Mouse (Mus musculus) megakaryocyte, embryonic 14.5 days (primary cell): Measurements from ENCODE around the gene Urgcp. TPM values are rescaled to one million over a fixed set of nuclear protein-coding genes. Genes with fewer than 3 reads are reported as not detected.

Source experiments
- H3K27me3 ChIP-seq: replicated peaks from 2 replicates; pipeline ENCODE3; 2012; ENCODE audit warnings: inconsistent platforms
- H3K36me3 ChIP-seq: replicated peaks from 2 replicates; pipeline ENCODE3; 2012; ENCODE audit warnings: low read length, inconsistent platforms, mixed read lengths
- H3K4me1 ChIP-seq: 2 replicates; pipeline ENCODE4 v1.6.1; 2012; ENCODE audit warnings: inconsistent platforms
- H3K4me3 ChIP-seq: replicated peaks from 2 replicates; pipeline ENCODE3; 2012; ENCODE audit warnings: moderate library complexity, mild to moderate bottlenecking, inconsistent platforms
- H3K9me3 ChIP-seq: 2 replicates; pipeline ENCODE4 v1.6.1; 2012; ENCODE audit warnings: inconsistent platforms
- FLI1 ChIP-seq: IDR thresholded peaks from 2 replicates; pipeline ENCODE4 v1.6.1; 2012; ENCODE audit warnings: low read length, inconsistent platforms, mixed read lengths
- GATA1 ChIP-seq: IDR thresholded peaks from 3 replicates; pipeline ENCODE4 v1.6.1; 2012; ENCODE audit warnings: mixed read lengths, low read length, inconsistent platforms, borderline replicate concordance
- polyA plus RNA-seq: library from polyadenylated mRNA; stranded (reverse); fragments of >175 nt; gene quantifications from 2 replicates; pipeline ENCODE4 v1.2.3, GENCODE M21; 2012; ENCODE audit warnings: low replicate concordance; ENCODE audit not compliant: insufficient read depth

Gene Urgcp
- polyA plus RNA-seq, 1 experiment: 10.2 TPM

GRCm38 (mm10) chr11:5718611-5719354 lies 43.4 kb downstream of the Urgcp start:
- H3K36me3 ChIP-seq: peaks cover 88% of the 10 kb centered on the region
- no peak overlapping the region for H3K4me3 ChIP-seq
- no peaks in the 10 kb centered on the region for H3K27me3 ChIP-seq
- TF ChIP-seq FLI1 (no peak), GATA1 (no peak)
- H3K9me3 ChIP-seq: no peaks in the 10 kb centered on the region
- H3K4me1 ChIP-seq: peaks cover 72% of the 10 kb centered on the region

DNA sequence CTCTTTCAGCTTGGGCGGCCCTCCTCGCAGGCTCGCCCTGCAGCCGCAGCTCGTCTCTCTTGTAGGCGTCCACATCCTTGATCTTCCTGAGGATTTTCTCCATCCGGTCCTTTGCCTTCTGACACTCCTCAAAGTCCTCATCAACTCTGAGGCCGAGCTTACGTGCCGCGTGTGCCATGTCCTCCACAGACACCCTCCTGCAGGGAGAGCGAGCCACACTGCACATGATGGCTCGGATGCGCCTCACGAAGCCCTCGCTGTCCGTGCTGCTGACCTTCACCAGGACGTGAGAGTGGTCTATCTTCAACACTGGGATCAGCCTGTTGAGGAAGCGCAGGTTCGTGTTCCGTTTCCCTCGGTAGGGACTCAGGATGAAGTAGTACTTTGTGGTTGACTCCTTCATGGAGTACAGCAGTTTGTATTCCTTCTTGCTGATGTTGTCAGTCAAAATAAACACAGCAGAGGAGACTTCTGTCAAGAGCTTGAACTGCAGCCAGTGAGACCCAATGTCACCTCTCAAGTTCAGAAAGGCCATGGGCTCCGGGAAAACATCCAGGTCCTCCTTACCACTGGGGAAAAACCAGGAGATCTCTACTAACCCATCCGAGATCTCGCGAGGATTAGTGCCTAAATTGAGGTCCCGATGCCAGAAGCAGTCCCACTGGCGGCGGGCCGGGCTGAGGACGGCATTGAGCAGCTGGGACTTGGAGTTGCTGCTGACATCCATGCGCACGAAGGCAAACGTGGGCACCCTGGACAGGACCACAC lies 45.1 kb downstream of the Urgcp start:
- no peak for TF ChIP-seq FLI1
- TF ChIP-seq GATA1: no peak
- no peaks in the 10 kb centered on the region for H3K27me3 ChIP-seq
- H3K4me3 ChIP-seq: peak overlapping the region; percentile 47
- peaks cover 70% of the 10 kb centered on the region for H3K4me1 ChIP-seq
- H3K9me3 ChIP-seq: no peaks in the 10 kb centered on the region
- H3K36me3 ChIP-seq: peaks cover 80% of the 10 kb centered on the region

DNA sequence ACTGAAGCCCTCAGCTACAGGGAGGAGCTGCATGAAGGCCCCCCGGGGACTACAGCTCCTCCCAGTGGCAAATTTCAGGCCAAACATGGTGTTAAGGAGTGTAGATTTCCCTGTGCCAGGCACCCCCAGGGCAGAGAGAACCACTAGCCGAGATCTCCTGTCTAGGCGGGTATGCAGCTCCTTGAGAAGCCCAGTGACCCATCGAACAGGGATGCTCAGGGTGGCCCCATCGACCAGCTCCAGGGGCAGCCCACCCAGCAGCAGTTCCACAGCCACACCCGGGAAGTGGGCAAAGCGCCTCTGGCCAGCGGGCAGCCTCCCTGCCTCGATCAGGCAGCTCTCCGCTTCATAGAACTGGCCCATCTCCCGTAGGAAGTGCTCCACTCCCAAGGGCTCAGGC lies 45.9 kb downstream of the Urgcp start:
- peaks cover 70% of the 10 kb centered on the region for H3K4me1 ChIP-seq
- TF ChIP-seq GATA1 (no peak), FLI1 (no peak)
- peaks cover 75% of the 10 kb centered on the region for H3K36me3 ChIP-seq
- no peak overlapping the region for H3K4me3 ChIP-seq
- no peaks in the 10 kb centered on the region for H3K27me3 ChIP-seq
- no peaks in the 10 kb centered on the region for H3K9me3 ChIP-seq

DNA sequence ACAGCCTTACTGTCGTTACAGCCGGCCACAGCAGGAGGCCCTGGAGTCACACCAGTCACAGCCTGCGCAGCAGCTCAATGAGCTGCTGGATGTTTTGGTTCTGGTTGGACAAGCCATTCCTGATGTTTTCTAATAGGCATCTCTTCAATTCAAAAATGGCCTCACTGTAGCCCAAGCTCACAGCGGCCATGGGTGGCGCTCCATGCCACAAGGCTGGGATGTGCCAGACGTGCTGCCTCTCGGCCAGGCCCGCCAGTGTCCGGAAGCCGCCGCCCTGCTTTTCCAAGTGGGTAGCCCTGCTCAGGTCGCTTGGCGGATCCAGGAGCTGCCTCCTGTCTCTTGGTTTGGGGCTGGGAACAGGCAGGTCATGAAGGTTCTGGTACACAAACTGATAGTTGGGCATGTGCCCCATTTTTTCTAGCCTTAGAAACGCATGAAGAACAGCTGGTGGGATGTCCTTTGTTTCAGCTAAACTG lies 46.5 kb downstream of the Urgcp start, which contains the start of gene Mrps24:
Gene Mrps24 (minus strand): TSS at position 51 of the 476 bp plus-strand sequence.
- H3K4me1 ChIP-seq: peaks cover 70% of the 10 kb centered on the region
- H3K36me3 ChIP-seq: peaks cover 70% of the 10 kb centered on the region
- no peaks in the 10 kb centered on the region for H3K9me3 ChIP-seq
- H3K4me3 ChIP-seq: peak within 1 kb of the TSS; percentile 85
- TF ChIP-seq FLI1: no peak
- TF ChIP-seq GATA1: no peak
- no peaks in the 10 kb centered on the region for H3K27me3 ChIP-seq

DNA sequence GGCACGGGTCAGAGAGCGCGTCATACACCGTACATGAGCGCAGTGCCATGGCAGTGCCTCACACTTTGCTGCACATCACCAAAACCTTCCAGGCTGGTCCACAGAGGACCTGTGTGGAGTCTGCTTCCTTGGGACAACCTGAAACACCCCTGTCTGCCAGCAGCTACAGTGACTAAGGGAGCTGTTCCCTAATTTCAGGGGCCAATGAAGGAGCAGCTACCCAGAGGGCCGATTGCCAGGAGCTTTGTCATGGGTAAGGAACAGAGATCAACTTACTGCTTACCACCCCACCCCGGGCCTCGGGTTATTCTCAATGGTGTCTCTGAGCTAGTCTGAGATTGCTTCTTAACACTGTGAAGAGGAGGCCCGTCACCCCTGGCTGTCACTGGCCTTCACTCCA lies 47.0 kb downstream of the Urgcp start:
- TF ChIP-seq FLI1: no peak
- TF ChIP-seq GATA1: no peak
- no peaks in the 10 kb centered on the region for H3K9me3 ChIP-seq
- peaks cover 74% of the 10 kb centered on the region for H3K4me1 ChIP-seq
- peaks cover 66% of the 10 kb centered on the region for H3K36me3 ChIP-seq
- no peaks in the 10 kb centered on the region for H3K27me3 ChIP-seq
- H3K4me3 ChIP-seq: peak overlapping the region; percentile 85

GRCm38 (mm10) chr11:5707530-5708353 lies 54.4 kb downstream of the Urgcp start:
- H3K4me1 ChIP-seq: peaks cover 52% of the 10 kb centered on the region
- peaks cover 37% of the 10 kb centered on the region for H3K36me3 ChIP-seq
- TF ChIP-seq FLI1 (no peak), GATA1 (no peak)
- H3K27me3 ChIP-seq: no peaks in the 10 kb centered on the region
- H3K9me3 ChIP-seq: no peaks in the 10 kb centered on the region
- H3K4me3 ChIP-seq: peak overlapping the region; percentile 100

DNA sequence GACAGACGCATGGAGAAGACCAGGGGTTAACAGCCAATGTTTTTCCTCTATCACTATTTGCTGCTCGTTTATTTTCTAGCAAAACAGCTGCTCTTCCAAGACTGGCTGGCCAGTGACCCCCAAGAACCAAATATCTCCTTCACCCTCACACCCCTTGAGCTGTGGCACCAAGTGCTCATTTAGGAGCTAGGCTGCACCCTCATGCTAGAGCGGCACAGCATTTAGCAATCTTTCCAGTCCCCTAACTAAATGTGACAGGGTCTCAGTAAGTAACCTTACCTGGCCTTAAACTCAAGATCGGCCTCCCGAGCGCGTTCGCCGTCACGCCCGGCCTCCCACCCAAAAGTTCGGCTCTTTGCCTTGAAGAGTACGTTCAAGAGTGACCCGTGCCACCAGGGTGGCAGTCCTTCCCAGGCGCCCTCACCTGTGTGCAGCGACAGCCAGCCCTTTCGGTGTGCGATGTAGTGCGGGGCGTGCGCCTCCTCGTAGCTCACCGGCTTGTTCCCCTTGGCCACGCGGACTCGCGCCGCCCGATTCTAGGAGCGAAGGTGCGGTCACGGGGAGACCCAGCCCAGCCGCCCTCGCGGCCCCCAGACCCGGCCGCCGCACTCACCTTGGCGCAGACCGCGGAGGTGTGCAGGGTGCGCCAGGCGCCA lies 55.2 kb downstream of the Urgcp start:
- TF ChIP-seq GATA1 (no peak), FLI1 (no peak)

DNA sequence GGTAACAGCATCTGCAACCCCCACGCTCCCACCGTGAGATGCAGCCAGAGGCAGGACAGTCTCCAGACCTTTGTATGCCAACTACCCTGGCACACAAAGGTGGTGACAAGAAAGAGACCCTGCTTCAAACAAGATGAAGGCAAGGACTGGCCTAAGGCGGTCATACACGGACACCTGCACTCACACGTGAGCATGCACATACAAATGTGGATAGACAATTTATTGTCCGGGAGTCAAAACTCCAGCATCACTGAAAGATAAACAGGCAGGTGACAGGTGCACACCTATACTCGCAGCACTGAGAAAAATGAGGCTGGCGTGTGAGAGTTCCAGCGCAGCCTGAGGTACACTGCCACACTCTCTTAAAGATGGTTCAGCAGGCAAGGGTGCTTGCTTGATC lies 56.2 kb downstream of the Urgcp start:
- no peaks in the 10 kb centered on the region for H3K9me3 ChIP-seq
- TF ChIP-seq GATA1 (no peak), FLI1 (no peak)
- H3K4me3 ChIP-seq: peak overlapping the region; percentile 100
- no peaks in the 10 kb centered on the region for H3K27me3 ChIP-seq
- peaks cover 38% of the 10 kb centered on the region for H3K4me1 ChIP-seq
- H3K36me3 ChIP-seq: peaks cover 34% of the 10 kb centered on the region

More for the DNA sequence above, 55.2 kb downstream of the Urgcp start:
- Histone ChIP-seq H3K36me3 (peaks cover 36% of the 10 kb centered on the region), H3K4me3 (peak overlapping the region; percentile 100), H3K9me3 (no peaks in the 10 kb centered on the region), H3K4me1 (peaks cover 45% of the 10 kb centered on the region), H3K27me3 (no peaks in the 10 kb centered on the region)

DNA sequence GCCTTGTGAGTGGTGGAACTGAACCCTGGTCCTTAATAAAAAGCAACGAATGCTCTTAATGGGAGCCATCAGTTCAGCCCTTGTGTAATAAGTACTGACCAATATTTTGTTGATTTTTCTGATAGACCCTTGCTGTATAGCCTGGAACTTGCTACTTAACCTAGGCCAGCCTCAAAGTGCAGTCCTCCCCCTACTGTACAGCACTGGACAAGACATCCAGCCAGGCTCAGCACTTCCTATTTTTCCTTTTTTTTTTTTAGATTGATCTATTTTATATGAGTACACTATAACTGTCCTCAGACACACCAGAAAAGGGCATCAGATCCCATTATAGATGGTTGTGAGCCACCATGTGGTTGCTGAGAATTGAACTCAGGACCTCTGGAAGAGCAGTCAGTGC lies 58.8 kb downstream of the Urgcp start:
- TF ChIP-seq GATA1: no peak
- no peak for TF ChIP-seq FLI1
- H3K9me3 ChIP-seq: no peaks in the 10 kb centered on the region

More for the DNA sequence above, 58.8 kb downstream of the Urgcp start:
- H3K27me3 ChIP-seq: no peaks in the 10 kb centered on the region
- H3K36me3 ChIP-seq: peaks cover 34% of the 10 kb centered on the region
- H3K4me3 ChIP-seq: no peak overlapping the region
- peaks cover 31% of the 10 kb centered on the region for H3K4me1 ChIP-seq
